Mouse (Mus musculus) right cerebral cortex, postnatal 36 days (tissue): Measurements from ENCODE around the gene Stpg4.

ENCODE experiments used
- DNase-seq, 2 experiments: peaks; one replicate each; pipeline ENCODE4 v3.0.0; 2022; ENCODE audit warnings: low spot score in 2 of 2, mixed read lengths in 1 of 2

The Stpg4 gene

GRCm38 (mm10) chr17:87378354-87379159 is 49.0 kb downstream of the Stpg4 start:
- DNase-seq = peak; percentile 62 to 80

- peak in 1 of 2 experiments; percentile 78 for DNase-seq
Observed at GRCm38 (mm10) chr17:87377536-87377935, 50.0 kb downstream of the Stpg4 start.

- DNase-seq = no peak
Observed at GRCm38 (mm10) chr17:87376831-87377471, 50.6 kb downstream of the Stpg4 start.

GRCm38 (mm10) chr17:87375941-87376511 is 51.5 kb downstream of the Stpg4 start:
- DNase-seq = no peak

GRCm38 (mm10) chr17:87373327-87373726 is 54.2 kb downstream of the Stpg4 start:
- no peak for DNase-seq

- peak; percentile 67 to 77 for DNase-seq
Observed at GRCm38 (mm10) chr17:87372189-87372588, 55.4 kb downstream of the Stpg4 start.

GRCm38 (mm10) chr17:87369270-87369759 is 58.2 kb downstream of the Stpg4 start:
- DNase-seq = peak; percentile 83 to 92

GRCm38 (mm10) chr17:87368481-87368880 is 59.1 kb downstream of the Stpg4 start:
- DNase-seq = no peak

GRCm38 (mm10) chr17:87367640-87368039 is 59.9 kb downstream of the Stpg4 start:
- DNase-seq = peak in 1 of 2 experiments; percentile 61

- DNase-seq = no peak
Observed at GRCm38 (mm10) chr17:87367228-87367627, 60.3 kb downstream of the Stpg4 start.

- DNase-seq = no peak
Observed at GRCm38 (mm10) chr17:87366520-87366919, 61.0 kb downstream of the Stpg4 start.

GRCm38 (mm10) chr17:87365268-87365667 is 62.3 kb downstream of the Stpg4 start:
- no peak for DNase-seq

- no peak for DNase-seq
Observed at GRCm38 (mm10) chr17:87364108-87364507, 63.4 kb downstream of the Stpg4 start.

- no peak for DNase-seq
Observed at GRCm38 (mm10) chr17:87361132-87361531, 66.4 kb downstream of the Stpg4 start.

- no peak for DNase-seq
Observed at GRCm38 (mm10) chr17:87357506-87357905, 70.0 kb downstream of the Stpg4 start.

GRCm38 (mm10) chr17:87356261-87356660 is 71.3 kb downstream of the Stpg4 start:
- no peak for DNase-seq

GRCm38 (mm10) chr17:87355456-87355855 is 72.1 kb downstream of the Stpg4 start:
- no peak for DNase-seq

GRCm38 (mm10) chr17:87353745-87354320 is 73.7 kb downstream of the Stpg4 start:
- no peak for DNase-seq

- no peak for DNase-seq
Observed at GRCm38 (mm10) chr17:87352898-87353225, 74.7 kb downstream of the Stpg4 start.

- DNase-seq = no peak
Observed at GRCm38 (mm10) chr17:87352106-87352897, 75.2 kb downstream of the Stpg4 start.
